Mouse (Mus musculus) lung, postnatal 4 days (tissue): Measurements from ENCODE around the gene Larp1b.

Source experiments
- DNase-seq, 2 experiments: peaks; one replicate each; pipeline ENCODE4 v3.0.0; 2021

Larp1b gene

GRCm38 (mm10) chr3:41021980-41022379 lies 72.4 kb downstream of the Larp1b start:
- DNase-seq: no peak

- DNase-seq: no peak
Measured at GRCm38 (mm10) chr3:41030705-41031104, 81.1 kb downstream of the Larp1b start.

- no peak for DNase-seq
Measured at GRCm38 (mm10) chr3:41031286-41032210, 81.9 kb downstream of the Larp1b start.

GRCm38 (mm10) chr3:41038297-41038916 lies 88.8 kb downstream of the Larp1b start:
- DNase-seq: no peak

DNA sequence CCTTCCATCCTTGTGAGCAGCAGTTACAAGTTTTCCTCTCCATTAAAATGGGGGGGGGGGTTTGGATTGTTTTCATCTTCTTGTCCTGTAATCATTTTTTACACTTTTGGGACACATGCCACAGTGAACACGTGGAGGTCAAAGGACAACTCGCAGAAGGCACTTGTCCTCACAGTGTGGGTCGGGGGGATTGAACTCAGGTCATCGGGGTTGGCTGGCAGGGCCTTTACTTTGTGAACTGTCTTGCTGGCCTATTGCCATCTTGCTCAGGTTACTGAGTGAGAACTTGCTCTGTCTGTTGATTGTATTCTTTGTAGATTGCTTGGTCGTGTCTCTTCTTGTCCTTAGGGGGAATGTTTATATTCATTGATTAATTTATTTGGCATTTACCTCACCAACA lies 91.6 kb downstream of the Larp1b start:
- DNase-seq: no peak

- DNase-seq: peak; percentile 44 to 49
Measured at GRCm38 (mm10) chr3:41042195-41042938, 92.7 kb downstream of the Larp1b start.

DNA sequence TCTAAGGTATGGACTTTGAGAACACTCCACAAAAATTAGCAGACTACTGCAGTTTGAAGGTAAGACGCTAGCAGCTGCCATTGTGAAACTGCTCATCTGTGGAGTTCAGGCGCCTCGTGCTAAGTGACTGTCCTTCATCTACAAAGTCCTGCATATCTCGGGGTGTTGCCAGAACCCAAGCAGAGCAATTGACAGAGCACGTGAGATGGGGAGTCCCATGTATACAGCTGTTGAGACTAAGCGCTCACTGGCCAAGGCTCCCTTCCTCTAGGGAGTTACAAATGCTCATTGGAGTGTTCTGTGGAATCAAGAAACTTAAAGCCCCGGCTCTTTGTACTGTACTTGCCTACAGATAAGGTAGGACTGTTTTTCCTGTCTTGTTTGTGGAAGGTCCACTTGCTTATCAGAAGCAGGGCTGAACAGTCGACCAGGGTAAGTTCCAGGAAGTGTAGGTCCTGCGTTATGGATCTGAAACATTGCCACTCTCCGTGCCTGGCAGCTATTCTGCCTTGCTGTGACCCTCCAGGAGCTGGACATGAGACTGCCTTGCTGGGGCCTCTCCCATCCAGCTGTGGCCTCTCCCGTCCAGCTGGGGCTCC lies 94.2 kb downstream of the Larp1b start:
- DNase-seq: no peak

- no peak for DNase-seq
Measured at GRCm38 (mm10) chr3:41047838-41048237, 98.2 kb downstream of the Larp1b start.

- no peak for DNase-seq
Measured at GRCm38 (mm10) chr3:41053334-41053733, 103.7 kb downstream of the Larp1b start.

DNA sequence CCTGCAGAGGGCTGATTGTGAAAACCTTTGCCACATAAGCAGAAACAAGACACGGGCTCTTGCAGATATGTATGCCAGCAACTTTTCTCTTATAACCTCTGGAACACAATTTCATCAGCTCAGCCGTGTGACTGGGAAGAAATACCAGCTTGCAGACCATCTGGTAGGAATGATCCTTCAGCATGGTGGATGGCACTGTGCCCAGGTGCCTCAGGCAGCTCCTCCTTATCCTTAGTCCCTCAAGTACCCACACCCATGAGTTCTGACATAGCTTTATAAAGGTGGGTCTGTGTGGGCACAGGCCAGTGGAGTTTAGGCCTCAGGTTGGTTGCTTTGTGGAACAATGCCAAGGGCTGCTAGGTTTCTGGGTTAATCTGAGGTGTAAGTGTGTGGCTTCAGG lies 108.8 kb downstream of the Larp1b start:
- DNase-seq: peak; percentile 29 to 55

DNA sequence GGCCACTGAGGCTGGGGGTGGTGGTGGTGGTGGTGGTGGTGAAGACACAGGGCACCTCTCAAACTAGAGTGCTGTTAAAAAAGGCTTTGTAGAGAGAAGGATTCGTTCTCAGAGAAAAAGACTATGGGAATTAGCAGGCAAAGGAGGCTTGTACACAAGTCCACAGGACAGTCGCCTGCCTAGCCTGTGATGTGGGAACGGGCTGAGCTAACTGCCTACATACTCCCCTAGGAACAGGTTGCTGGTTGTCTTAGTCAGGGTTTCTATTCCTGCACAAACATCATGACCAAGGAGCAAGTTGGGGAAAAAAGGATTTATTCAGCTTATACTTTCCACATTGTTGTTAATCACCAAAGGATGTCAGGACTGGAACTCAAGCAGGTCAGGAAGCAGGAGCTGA lies 109.6 kb downstream of the Larp1b start:
- DNase-seq: no peak

GRCm38 (mm10) chr3:41061831-41062565 lies 112.4 kb downstream of the Larp1b start:
- no peak for DNase-seq

DNA sequence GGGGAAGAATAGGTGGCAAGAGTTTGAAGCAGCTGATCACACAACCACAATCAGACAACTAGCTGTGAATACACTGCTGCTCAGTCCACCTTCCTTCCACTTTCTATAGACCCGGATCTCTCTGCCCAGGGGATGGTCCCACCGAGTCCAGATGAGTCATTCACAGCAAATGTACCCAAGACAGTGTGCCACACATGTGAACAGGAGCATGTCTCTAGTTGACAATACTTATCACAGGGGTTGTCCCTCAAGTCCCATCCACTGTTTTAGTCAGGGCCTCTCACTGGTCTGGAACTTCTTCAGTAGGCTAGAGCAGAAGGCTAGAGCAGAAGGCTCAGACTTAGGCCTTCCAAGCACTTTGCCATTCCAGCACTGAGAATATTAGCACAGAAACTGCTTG lies 113.1 kb downstream of the Larp1b start:
- no peak for DNase-seq

DNA sequence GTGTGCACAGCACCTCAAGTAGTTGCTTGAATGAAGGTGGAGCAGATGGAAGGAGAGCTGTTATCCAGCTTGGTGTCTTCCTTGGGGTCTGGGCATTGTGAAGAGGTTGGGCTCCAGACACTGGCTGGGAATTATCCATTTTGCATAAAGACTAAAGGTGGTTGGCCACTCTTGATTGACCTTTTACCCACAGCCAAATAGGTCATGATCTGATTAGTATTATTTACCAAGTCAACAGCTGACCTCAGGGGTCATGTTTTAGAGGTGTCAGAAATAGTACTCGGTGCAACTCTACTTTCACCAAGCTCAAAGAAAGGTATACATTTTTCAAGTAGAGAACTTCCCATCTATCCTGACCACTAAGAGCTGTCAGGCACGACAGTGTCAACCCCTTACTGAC lies 115.7 kb downstream of the Larp1b start:
- no peak for DNase-seq

GRCm38 (mm10) chr3:41070519-41070918 lies 120.9 kb downstream of the Larp1b start:
- no peak for DNase-seq

GRCm38 (mm10) chr3:41075376-41075775 lies 125.7 kb downstream of the Larp1b start:
- DNase-seq: no peak

GRCm38 (mm10) chr3:41078673-41079072 lies 129.0 kb downstream of the Larp1b start:
- no peak for DNase-seq

DNA sequence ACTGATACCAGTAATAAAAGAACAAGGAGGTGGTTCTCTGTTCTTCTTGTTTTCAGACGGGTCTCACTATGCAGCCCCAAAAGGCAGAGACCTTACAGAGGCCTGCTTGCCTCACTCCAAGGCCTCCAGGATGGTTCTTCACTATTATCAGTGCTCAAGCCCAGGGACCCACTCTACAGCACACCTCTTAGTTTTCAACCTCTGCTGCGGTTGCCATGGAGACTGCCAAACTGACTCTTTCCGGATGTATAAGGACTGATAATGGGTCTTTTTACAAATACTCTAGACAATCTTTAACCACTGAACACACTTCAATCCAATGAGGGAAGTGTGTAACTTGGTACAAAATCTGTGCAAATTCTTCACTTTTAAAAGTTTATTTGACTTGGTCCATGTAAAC lies 131.1 kb downstream of the Larp1b start:
- DNase-seq: peak in 1 of 2 experiments; percentile 25

DNA sequence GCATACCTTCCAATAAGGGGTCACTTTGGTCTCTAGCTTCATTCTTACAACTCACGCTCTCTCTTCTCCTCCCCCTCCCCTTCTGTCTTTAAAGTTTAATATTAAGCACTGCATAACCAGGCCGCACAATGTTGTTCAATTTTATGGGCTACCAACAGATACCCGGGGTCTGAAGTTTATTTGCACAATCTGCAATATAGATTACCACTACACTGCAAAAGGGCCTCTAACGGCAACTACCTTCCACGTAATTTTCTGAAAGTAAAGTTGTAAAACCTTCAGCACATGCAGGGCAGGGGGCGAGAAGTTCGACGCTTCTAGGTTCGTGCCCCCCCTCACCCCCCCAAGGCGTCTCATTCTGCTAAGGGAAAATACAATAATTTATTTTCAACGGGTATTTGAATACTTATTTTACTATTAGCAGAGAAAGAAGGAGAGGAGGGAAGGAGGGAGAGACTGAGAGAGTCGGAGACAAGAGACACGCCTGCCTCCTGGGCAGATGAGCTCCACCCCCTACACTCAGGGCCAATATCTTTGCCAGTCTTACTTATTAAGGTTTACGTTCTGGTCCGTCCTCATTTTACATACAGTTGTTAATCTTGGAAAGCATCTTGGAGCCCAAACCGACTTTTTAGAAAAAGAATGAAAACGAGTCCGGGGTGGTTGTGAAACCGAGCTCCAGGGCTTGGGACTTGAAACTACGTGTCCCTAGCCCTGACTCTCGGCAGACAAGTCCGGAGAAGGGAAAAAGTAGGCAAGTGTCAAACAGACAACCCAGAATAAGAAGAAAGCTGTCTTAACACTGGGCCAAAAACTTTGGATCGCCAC lies 132.1 kb downstream of the Larp1b start:
- peak in 1 of 2 experiments; percentile 22 for DNase-seq

DNA sequence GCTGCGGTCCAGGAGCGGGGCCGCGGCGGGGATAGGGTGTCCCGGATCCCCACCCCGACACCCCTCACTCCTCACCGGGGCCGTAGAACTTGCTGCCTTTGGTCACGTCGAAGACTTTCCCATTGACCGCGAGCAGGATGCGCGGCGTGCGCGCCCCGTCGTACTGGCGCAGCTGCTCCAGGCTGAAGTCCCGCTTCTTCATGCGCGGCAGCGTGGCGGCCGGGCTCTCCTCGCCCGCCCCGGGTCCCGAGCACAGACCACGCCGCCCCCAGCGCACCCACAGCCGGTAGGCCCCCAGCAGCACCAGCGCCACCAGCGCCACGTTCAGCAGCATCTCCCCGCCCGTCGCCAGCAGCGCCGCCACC lies 132.9 kb downstream of the Larp1b start:
- DNase-seq: no peak
